Mouse (Mus musculus) natural killer cell, adult 2 months (primary cell): Measurements from ENCODE around the gene Racgap1.

Source experiments
- DNase-seq, 2 experiments: peaks; one replicate each; pipeline ENCODE4 v3.0.0; 2022; ENCODE audit warnings: low spot score in 2 of 2

The Racgap1 gene

GRCm38 (mm10) chr15:99651163-99651872 lies at the start of gene Racgap1:
TSS of gene Racgap1 (minus strand) at chr15:99651656.
- peak; percentile 96 to 97 for DNase-seq

- no peak for DNase-seq
These were observed 49.0 kb upstream of the Racgap1 start for GRCm38 (mm10) chr15:99700219-99701106.

DNA sequence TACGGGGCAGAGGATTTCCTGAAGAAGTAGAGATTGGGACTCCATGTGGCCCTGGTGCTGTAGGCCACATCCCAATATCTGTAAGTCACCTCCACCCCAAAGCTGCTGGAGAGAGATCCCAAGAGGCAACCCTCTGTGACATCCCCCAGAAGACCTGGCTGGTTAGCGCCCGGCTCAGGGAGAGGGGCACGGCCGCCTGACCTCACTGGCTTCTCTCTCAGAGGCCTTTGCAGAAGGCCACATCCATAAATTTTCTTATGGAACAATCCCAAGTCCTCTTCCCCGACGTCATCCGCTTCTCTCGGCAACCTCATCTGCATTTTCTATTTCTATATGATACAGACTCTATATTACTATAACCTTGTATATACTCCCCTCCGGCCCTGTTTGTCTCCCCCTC lies 48.3 kb upstream of the Racgap1 start:
- DNase-seq = no peak

GRCm38 (mm10) chr15:99698533-99699085 lies 47.2 kb upstream of the Racgap1 start:
- DNase-seq = peak in 1 of 2 experiments; percentile 48

GRCm38 (mm10) chr15:99697309-99697708 lies 45.9 kb upstream of the Racgap1 start:
- DNase-seq = no peak

- DNase-seq = no peak
These were observed 40.5 kb upstream of the Racgap1 start for GRCm38 (mm10) chr15:99691976-99692375.

GRCm38 (mm10) chr15:99690924-99691323 lies 39.5 kb upstream of the Racgap1 start:
- DNase-seq = no peak

GRCm38 (mm10) chr15:99688712-99689111 lies 37.3 kb upstream of the Racgap1 start:
- peak in 1 of 2 experiments; percentile 36 for DNase-seq

- DNase-seq = no peak
These were observed 32.7 kb upstream of the Racgap1 start for GRCm38 (mm10) chr15:99684156-99684555.

- peak in 1 of 2 experiments; percentile 37 for DNase-seq
These were observed 31.4 kb upstream of the Racgap1 start for GRCm38 (mm10) chr15:99682880-99683279.

- no peak for DNase-seq
These were observed 27.6 kb upstream of the Racgap1 start for GRCm38 (mm10) chr15:99679008-99679407.

DNA sequence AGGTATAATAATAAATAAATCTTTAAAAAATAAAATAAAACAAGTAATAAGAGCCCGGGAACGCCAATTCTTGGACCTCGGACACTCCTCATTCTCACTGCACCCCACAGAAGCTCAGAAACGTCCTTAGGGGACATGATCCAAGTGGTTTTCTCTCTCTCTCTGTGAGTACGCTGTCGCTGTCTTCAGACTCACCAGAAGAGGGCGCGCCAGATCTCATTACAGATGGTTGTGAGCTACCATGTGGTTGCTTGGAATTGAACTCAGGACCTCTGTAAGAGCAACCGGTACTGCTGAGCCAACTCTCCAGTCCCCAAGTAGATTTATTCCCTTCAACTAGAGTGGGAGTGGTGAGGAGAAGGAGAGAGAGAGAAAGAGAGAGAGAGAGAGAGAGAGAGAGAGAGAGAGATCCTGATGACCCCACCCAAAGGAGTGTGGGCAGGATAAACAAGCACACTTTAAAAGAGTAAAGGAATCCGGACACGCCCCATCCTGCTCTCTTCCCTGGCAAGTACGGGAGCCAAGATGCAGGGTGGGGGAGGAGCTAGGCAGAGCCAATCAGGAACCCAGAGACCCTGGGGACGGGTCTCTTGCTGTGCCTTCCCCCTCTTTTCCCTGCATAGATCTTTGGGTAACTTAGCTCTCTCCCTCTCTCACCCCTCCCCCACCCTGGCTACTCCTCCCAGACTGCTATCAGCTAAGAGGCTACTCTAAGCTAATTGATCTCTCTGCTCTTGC lies 26.8 kb upstream of the Racgap1 start:
- peak in 1 of 2 experiments; percentile 42 for DNase-seq

- DNase-seq = no peak
These were observed 25.6 kb upstream of the Racgap1 start for GRCm38 (mm10) chr15:99677089-99677488.

- no peak for DNase-seq
These were observed 23.4 kb upstream of the Racgap1 start for GRCm38 (mm10) chr15:99674866-99675265.

DNA sequence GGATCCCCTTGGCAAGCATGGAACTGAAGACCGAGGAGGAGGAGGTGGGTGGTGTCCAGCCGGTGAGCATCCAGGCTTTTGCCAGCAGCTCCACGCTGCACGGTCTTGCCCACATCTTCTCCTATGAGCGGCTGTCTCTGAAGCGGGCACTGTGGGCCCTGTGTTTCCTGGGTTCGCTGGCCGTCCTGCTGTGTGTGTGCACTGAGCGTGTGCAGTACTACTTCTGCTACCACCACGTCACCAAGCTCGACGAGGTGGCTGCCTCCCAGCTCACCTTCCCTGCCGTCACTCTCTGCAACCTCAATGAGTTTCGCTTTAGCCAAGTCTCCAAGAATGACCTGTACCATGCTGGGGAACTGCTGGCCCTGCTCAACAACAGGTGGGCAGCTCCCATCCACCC lies 20.3 kb upstream of the Racgap1 start:
- no peak for DNase-seq

- DNase-seq = no peak
These were observed 19.7 kb upstream of the Racgap1 start for GRCm38 (mm10) chr15:99670964-99671670.

DNA sequence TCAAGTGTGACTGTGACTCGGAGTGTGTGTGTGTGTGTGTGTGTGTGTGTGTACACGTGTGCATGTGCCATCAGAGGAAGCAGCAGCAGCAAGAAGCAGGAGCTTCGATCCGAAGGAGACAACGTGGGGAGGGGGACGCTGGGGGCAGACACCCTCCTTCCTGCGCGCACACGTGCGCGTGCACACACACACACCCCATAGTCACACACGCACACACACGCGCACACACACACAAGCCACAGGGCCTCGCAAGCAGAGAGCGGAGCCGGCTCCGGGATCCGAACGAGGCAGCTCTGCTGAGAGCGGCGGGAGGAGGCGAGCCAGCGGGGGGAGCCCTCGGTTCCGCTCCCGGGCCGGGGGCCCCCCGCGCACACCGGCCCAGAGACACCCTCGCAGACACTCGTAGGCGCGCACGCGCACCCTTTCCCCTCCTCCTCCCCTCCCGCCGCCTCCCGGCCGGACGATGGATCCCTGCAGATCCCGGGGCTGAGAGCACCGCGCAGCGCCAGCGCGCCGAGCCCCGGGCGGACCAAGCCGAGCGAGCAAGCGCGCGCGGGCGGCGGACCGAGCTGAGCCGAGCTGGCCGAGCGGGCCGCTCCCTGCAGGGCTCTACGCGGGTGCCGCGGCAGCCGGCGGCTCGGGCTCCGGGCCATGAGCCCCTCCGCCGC lies 18.8 kb upstream of the Racgap1 start, which contains the start of gene Asic1:
Gene Asic1 (plus strand): TSS at position 215 of the 668 bp plus-strand sequence.
- no peak for DNase-seq

GRCm38 (mm10) chr15:99669392-99669791 lies 17.9 kb upstream of the Racgap1 start:
- DNase-seq = no peak

- peak; percentile 60 to 72 for DNase-seq
These were observed 17.4 kb upstream of the Racgap1 start for GRCm38 (mm10) chr15:99668881-99669280.

- no peak for DNase-seq
These were observed 16.1 kb upstream of the Racgap1 start for GRCm38 (mm10) chr15:99667544-99667943.
